Mouse (Mus musculus): ENCODE data around the gene B3galt5.
A peak's percentile ranks its signal among the peaks of the same experiment; 100 is the strongest.

The B3galt5 gene

DNA sequence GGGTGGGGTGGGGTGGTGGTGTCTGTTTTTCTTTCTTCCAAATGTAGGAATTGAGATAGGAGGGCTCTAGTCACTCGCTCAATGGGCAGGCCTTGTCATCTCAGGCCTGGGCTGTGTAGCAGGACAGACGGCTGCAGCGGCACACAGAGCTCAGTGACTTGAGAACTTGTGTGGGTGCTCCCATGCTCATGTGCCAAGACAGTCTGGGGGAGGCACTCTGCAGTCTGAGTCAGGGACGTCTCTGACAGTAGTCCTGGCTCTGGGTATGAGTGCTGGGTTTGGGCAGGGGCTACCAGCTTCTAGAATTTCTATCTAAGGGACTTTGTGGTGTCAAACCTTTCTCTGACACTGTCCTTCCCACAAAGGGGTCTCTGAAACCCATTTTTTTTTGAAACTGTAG, 106.3 kb downstream of the B3galt5 start:
- DNase-seq (ENCODE audit: low spot score in 2 of 2) = no peak

DNA sequence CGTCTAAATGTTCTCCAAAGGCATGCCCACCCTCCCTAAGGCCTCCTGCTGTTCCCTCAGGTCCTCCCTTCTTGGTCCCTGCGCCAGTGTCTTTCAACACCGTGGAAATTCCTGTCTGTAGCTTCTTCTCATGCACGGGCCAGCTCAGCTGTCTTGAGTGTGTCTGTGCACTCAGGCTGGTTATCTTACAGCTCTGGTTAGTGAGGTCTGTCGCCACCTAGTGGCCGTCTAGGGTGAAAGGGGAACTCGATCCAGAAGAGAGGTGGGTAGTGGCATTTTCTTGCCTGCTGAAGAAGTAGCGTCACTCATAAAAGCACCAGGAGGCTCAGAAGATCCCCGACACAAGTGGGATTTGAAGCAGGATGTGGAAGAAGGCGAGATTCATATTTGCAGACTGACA, 109.5 kb downstream of the B3galt5 start:
- peak; percentile 45 to 66 for DNase-seq (ENCODE audit: low spot score in 2 of 2)

DNA sequence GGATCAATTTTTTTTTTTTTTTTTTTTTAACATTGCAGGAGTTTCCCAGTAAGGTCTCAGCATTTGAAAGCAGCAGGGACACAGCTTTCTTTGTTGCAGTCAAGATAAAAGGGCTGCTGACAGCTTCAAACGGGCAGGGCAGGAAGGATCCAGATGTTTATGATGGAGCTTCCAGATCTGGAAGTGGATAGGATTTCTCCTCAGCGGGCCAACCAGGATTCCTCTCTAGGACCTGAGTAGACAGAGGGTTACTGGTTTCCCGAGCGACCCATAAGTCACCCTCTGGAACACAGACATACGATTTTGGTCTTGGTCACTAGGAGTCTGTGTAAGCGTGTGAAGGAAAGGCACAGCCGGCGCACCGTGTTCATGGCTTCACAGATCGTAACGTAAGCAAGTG, 112.5 kb downstream of the B3galt5 start:
- no peak for DNase-seq (ENCODE audit: low spot score in 2 of 2)

DNA sequence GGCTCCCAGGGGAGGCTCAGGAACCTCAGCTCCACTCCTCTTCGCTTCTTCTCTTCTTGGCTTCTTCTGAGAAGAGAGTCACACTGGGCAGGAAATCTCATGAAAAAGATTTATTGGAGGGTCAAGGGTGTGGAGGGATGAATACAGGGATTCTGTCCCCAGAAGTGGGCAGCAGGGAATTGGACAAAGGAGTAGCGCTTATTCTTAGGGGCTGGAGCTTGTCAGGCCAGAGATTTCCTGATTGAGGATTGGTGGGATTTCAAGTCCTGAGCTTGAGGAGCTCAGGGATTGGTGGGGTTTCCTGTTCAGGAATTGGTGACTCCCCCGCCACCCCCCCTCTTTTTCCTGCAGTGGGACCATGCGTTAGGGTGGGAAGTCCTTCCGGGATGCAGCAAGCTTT, 113.2 kb downstream of the B3galt5 start:
- no peak for DNase-seq (ENCODE audit: low spot score in 2 of 2)

DNA sequence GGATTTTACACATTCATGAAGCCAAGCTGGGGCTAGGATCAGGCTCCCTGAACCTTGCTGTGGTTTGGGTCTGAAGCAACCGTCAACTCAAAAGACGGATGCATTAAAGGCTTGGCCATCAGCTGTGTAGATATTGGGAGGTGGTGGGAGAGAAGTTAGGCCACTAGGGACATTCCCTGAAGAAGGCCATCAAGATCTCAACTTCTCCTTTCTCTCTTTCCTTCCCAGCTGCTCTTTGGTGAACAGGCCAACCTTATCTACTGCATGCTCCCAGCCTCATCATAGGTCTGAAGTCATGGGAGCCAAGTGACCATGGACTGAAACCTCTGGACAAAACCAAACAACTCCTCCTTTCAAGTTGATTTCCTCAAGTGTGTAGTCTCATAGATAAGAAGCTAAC, 115.9 kb downstream of the B3galt5 start:
- no peak for DNase-seq (ENCODE audit: low spot score in 2 of 2)

DNA sequence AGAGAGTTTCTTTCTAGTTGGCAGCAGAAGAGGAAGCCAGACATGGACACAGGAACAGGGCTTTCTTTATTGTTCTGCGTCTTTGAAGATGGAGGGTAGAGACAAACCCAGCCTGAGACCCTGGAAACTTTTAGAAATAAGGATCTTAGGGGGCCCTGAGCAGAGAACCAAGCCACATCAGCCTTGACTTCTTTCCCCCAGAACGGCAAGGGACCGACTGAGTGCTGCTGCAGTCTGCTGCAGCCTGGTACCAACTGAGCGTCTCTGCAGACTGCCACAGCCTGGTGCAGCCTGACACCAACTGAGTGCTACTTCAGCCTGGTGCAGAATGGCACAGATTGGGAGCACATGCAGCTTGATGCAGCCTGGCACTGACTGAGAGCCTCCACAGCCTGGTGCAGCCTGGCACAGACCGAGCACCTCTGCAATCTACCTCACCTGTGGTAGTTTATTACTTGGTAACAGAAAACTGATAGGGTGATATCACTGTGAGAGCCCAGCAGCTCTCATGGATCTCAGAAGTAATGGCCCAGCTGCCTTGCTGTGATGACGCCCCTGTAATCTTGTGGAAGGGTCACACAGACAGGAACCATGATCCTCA, 117.8 kb downstream of the B3galt5 start:
- no peak for DNase-seq (ENCODE audit: low spot score in 2 of 2)

DNA sequence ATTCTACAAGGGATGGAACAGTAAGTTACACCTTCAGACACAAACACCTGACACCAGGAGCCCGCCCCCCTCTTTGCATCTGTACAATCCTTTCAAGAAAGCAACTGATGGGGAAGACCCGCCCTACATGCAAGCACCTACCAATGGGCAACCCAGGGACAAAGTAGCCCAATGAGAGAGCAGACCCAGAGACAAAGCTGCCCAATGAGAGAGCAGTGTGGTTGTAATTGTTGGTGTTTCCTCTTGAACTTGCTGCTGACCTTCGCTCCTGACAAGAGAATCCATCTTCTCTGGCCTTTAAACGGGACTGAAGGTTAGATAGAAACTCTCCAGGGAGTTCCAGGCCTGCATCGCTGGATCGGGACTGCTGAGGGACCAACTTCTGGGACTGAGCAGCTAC, 118.4 kb downstream of the B3galt5 start:
- no peak for DNase-seq (ENCODE audit: low spot score in 2 of 2)

DNA sequence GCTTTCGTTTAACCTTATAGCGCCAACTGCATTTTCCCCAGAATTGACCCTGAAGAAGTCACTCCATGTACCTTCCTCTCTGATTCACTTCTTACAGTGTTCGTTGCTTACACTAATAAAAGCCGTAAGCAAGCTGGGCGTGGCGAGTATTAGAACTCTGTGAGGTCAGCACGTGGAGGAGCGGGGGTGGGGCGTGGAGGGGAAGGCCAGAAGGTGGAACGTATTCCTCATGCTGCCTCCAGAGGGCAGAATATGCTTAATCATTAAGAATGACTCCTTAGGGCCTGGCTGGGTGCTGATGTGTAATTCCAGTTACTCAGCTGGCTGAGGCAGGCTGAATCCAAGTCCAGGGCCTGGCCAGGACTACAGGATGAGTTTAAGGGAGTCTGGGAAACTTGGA, 122.3 kb downstream of the B3galt5 start:
- peak in 1 of 2 experiments; percentile 45 for DNase-seq (ENCODE audit: low spot score in 2 of 2)

DNA sequence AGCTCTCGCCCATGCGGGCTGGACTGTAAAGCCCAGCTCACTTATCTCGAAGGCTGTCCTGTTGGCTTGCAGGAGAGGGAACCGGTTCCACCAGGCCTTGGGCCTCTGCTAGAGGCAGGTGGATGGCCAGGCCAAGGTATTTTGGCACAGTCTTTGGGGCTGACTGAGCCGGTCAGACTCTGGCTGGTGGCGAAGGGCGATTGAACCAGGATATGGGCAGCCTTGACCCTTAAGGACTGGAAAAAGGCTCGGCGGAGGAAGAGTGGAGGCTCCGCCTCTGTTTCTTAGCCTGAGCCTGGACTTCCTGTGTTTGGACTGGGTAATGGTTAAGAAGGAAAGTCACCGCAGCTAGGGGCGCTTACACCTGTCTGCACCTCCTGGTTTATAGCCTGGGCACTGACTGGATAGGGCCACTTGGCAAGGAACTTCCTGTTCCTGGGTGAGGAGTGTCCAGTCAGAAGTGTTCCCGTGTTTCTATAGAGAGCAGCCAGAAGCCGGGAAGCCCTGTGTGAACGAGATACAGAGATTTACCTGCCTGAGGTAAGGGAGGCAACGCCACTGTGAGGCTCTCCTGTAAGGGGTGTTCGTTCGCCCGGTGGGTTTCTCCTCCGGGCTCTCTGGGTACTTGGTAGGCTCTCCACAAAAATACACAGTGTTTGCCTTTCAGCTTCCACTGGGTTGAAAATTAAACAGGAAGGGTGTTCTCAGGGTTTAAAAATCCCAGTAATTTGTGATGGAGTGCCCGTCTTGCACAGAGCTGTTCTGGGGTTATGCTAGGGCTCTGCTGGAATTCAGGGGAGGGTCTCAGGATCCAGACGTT, 125.9 kb downstream of the B3galt5 start:
- no peak for DNase-seq (ENCODE audit: low spot score in 2 of 2)

DNA sequence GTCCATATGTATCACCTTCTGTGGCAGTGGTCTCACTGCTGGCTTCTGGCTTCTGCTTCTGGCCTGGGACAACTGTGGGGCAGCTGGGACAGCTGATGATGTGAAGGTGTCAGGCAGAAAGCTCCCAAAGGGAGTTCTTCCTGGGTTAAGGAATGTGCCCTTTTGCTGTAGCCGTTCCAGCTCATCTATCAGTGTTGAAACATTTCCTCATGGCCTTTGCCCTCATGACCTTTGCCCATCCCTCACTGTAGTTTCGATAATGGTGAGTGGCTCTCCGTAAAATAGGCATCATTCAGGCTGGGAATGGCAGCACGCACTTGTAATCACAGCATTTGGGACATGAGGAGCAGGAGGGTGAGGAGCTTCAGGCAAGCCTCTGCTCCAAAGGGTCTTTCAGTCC, 127.3 kb downstream of the B3galt5 start:
- no peak for DNase-seq (ENCODE audit: low spot score in 2 of 2)

DNA sequence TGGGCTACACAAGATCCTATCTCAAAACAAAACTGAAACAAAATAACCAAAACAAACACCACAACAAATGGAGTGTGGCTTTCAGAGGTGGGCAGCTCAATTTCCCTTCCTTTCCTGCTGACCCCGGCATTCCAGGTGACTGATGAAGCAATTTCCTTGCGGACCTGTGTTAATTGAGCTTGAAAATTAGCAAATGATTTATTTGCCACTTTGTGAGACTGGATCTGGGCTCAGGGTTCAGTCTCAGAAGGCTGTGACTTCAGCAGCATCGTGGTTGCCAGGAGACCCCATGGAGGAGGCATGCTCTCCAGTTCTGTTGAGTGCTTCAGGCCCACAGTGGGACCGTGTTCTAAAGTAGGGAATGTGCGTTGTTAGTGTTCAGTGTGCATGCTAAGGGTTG, 127.7 kb downstream of the B3galt5 start:
- DNase-seq (ENCODE audit: low spot score in 2 of 2) = no peak

DNA sequence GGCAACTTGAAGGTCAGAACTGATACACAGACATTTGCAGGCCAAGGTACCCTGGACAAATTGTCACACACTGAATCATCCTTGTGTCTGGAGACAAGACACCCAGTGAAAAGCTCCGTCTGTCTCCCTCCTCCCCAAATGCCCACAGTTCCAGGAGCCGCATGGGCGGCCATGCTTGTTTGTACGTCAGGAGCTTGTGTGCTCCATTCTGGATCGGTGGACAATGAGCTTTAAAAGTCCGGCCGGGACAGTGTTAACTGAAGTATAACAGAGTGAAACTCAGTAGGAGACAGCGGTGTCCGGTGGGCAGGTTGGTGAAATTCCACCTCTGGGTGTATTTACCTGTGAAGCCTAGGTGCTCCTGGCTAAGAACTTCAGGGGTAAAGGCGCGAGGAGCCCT, 129.3 kb downstream of the B3galt5 start:
- DNase-seq (ENCODE audit: low spot score in 2 of 2) = no peak

Data from spleen, postnatal 14 days (tissue).